Mouse (Mus musculus) MEL (cell line): ENCODE data around the gene Oscar. TPM values are rescaled to one million over a fixed set of nuclear protein-coding genes. Genes with fewer than 3 reads are reported as not detected.

Source experiments
- DNase-seq: peaks from one replicate; pipeline ENCODE4 v3.0.0; 2011; ENCODE audit warnings: low read depth, low spot score
- H3K27ac ChIP-seq: 2 replicates; pipeline ENCODE4 v1.5.1; 2012; ENCODE audit warnings: low read depth, mild to moderate bottlenecking, control low read depth, low read length, moderate library complexity; ENCODE audit not compliant: control insufficient read depth
- H3K27me3 ChIP-seq, 2 experiments: fragments of 150-350 bp in 1 of 2; sonication (generic) in 1 of 2; 2 replicates each; pipeline ENCODE4 v1.6.1; 2012; ENCODE audit warnings: low read length in 2 of 2, mild to moderate bottlenecking in 2 of 2, improper control_type of control experiment in 1 of 2, moderate library complexity in 1 of 2; ENCODE audit not compliant: insufficient read depth in 2 of 2, control insufficient read depth in 1 of 2
- H3K36me3 ChIP-seq, 2 experiments: 2 replicates each; pipeline ENCODE4 v1.6.1; 2012 to 2014; ENCODE audit warnings: low read length in 2 of 2, improper control_type of control experiment in 1 of 2, inconsistent platforms in 1 of 2, mild to moderate bottlenecking in 1 of 2; ENCODE audit not compliant: insufficient read depth in 2 of 2, control insufficient read depth in 1 of 2
- H3K4me1 ChIP-seq, 2 experiments: fragments of 150-350 bp in 1 of 2; sonication (generic) in 1 of 2; 2 replicates each; pipeline ENCODE4 v1.6.1; 2012; ENCODE audit warnings: low read length in 2 of 2, improper control_type of control experiment in 1 of 2, mild to moderate bottlenecking in 1 of 2; ENCODE audit not compliant: insufficient read depth in 2 of 2, control insufficient read depth in 1 of 2
- H3K4me3 ChIP-seq, 2 experiments: fragments of 150-350 bp in 1 of 2; sonication (generic) in 1 of 2; 2 replicates each; pipeline ENCODE4 v1.5.1; 2012; ENCODE audit warnings: low read depth in 2 of 2, low read length in 2 of 2, mild to moderate bottlenecking in 2 of 2, moderate library complexity in 2 of 2, control low read depth in 1 of 2, improper control_type of control experiment in 1 of 2; ENCODE audit not compliant: control insufficient read depth in 1 of 2, insufficient read depth in 1 of 2
- H3K79me2 ChIP-seq: 2 replicates; pipeline ENCODE4 v1.6.1; 2012; ENCODE audit warnings: mild to moderate bottlenecking, low read length, moderate library complexity; ENCODE audit not compliant: control insufficient read depth, poor library complexity, insufficient read depth
- H3K9ac ChIP-seq: 2 replicates; pipeline ENCODE4 v1.6.1; 2012; ENCODE audit warnings: low read depth, mild to moderate bottlenecking, control low read depth, low read length, moderate library complexity; ENCODE audit not compliant: control insufficient read depth, poor library complexity, severe bottlenecking
- H3K9me3 ChIP-seq: fragments of 150-350 bp; sonication (generic); replicated peaks from 2 replicates; pipeline ENCODE4 v1.6.1; 2012; ENCODE audit warnings: mild to moderate bottlenecking, low read length, improper control_type of control experiment, moderate library complexity; ENCODE audit not compliant: insufficient read depth
- CHD1 ChIP-seq: IDR thresholded peaks from 2 replicates; pipeline ENCODE4 v1.6.1; 2012; ENCODE audit warnings: low read depth, mild to moderate bottlenecking, inconsistent platforms, low read length, improper control_type of control experiment
- CTCF ChIP-seq, 3 experiments: IDR thresholded peaks in 2 of 3; conservative IDR thresholded peaks in 1 of 3; 2 replicates each; pipeline ENCODE4 v1.5.1; 2011 to 2012; ENCODE audit warnings: low read length in 3 of 3, low read depth in 2 of 3, mild to moderate bottlenecking in 2 of 3, improper control_type of control experiment in 1 of 3, inconsistent platforms in 1 of 3, mixed read lengths in 1 of 3, moderate library complexity in 1 of 3; ENCODE audit not compliant: control insufficient read depth in 1 of 3, insufficient read depth in 1 of 3, poor library complexity in 1 of 3, severe bottlenecking in 1 of 3
- ELF1 ChIP-seq: IDR thresholded peaks from 2 replicates; pipeline ENCODE4 v1.6.1; 2014; ENCODE audit warnings: low read depth, mild to moderate bottlenecking, inconsistent platforms, low read length, improper control_type of control experiment, moderate library complexity
- GATA1 ChIP-seq: IDR thresholded peaks from 2 replicates; pipeline ENCODE4 v1.6.1; 2011; ENCODE audit warnings: low read depth, low read length, improper control_type of control experiment
- JUND ChIP-seq: IDR thresholded peaks from 2 replicates; pipeline ENCODE4 v1.6.1; 2011; ENCODE audit warnings: low read depth, mild to moderate bottlenecking, improper control_type of control experiment, low read length
- MAZ ChIP-seq: IDR thresholded peaks from 2 replicates; pipeline ENCODE4 v1.6.1; 2012; ENCODE audit warnings: low read depth, mild to moderate bottlenecking, inconsistent platforms, low read length, improper control_type of control experiment
- MXI1 ChIP-seq: IDR thresholded peaks from 2 replicates; pipeline ENCODE4 v1.6.1; 2011; ENCODE audit warnings: mild to moderate bottlenecking, low read depth, low read length, improper control_type of control experiment
- MYB ChIP-seq: IDR thresholded peaks from 2 replicates; pipeline ENCODE4 v1.6.1; 2011; ENCODE audit warnings: mild to moderate bottlenecking, low read depth, low read length, improper control_type of control experiment
- MYC ChIP-seq: IDR thresholded peaks from 2 replicates; pipeline ENCODE4 v1.6.1; 2011; ENCODE audit warnings: low read depth, mild to moderate bottlenecking, low read length, improper control_type of control experiment, moderate library complexity
- NELFE ChIP-seq: IDR thresholded peaks from 2 replicates; pipeline ENCODE4 v1.6.1; 2011; ENCODE audit warnings: low read depth, low read length, improper control_type of control experiment
- POLR2A ChIP-seq, 2 experiments: IDR thresholded peaks; 2 replicates each; pipeline ENCODE4 v1.6.1; 2011 to 2012; ENCODE audit warnings: low read length in 2 of 2, mild to moderate bottlenecking in 2 of 2, control low read depth in 1 of 2, improper control_type of control experiment in 1 of 2, low read depth in 1 of 2, moderate library complexity in 1 of 2; ENCODE audit not compliant: control insufficient read depth in 1 of 2, insufficient read depth in 1 of 2, poor library complexity in 1 of 2
- POLR2AphosphoS5 ChIP-seq: IDR thresholded peaks from 2 replicates; pipeline ENCODE4 v1.6.1; 2012; ENCODE audit warnings: low read depth, borderline replicate concordance, mild to moderate bottlenecking, inconsistent platforms, low read length, moderate library complexity, mixed read lengths
- RCOR1 ChIP-seq: IDR thresholded peaks from 2 replicates; pipeline ENCODE4 v1.6.1; 2012; ENCODE audit warnings: low read depth, mild to moderate bottlenecking, inconsistent platforms, low read length, improper control_type of control experiment
- TAL1 ChIP-seq: IDR thresholded peaks from 2 replicates; pipeline ENCODE4 v1.6.1; 2012; ENCODE audit warnings: mild to moderate bottlenecking, inconsistent platforms, low read length, moderate library complexity, mixed read lengths
- TBP ChIP-seq: IDR thresholded peaks from 2 replicates; pipeline ENCODE4 v1.8.0; 2011; ENCODE audit warnings: low read depth, low read length, improper control_type of control experiment
- UBTF ChIP-seq: IDR thresholded peaks from 2 replicates; pipeline ENCODE4 v1.6.1; 2012; ENCODE audit warnings: low read depth, mild to moderate bottlenecking, inconsistent platforms, low read length, improper control_type of control experiment, moderate library complexity, borderline replicate concordance; ENCODE audit not compliant: insufficient read depth
- USF1 ChIP-seq: IDR thresholded peaks from 2 replicates; pipeline ENCODE4 v1.6.1; 2014; ENCODE audit warnings: low read depth, mild to moderate bottlenecking, inconsistent platforms, low read length, improper control_type of control experiment, moderate library complexity
- USF2 ChIP-seq, 2 experiments: IDR thresholded peaks; 2 replicates each; pipeline ENCODE4 v1.6.1; 2011 to 2012; ENCODE audit warnings: improper control_type of control experiment in 2 of 2, low read length in 2 of 2, borderline replicate concordance in 1 of 2, inconsistent platforms in 1 of 2, low read depth in 1 of 2, mild to moderate bottlenecking in 1 of 2; ENCODE audit not compliant: insufficient read depth in 1 of 2
- ZNF384 ChIP-seq: IDR thresholded peaks from 2 replicates; pipeline ENCODE4 v1.6.1; 2012; ENCODE audit warnings: low read depth, mild to moderate bottlenecking, inconsistent platforms, low read length, improper control_type of control experiment
- polyA plus RNA-seq, 2 experiments: library from polyadenylated mRNA; stranded (reverse) in 1 of 2; unstranded in 1 of 2; fragments of >175 nt in 1 of 2; fragments of >200 nt in 1 of 2; gene quantifications; 2 replicates each; pipeline versions ENCODE4 v1.2.1 to v1.2.4; 2012; ENCODE audit warnings: low replicate concordance in 2 of 2, low read depth in 1 of 2; ENCODE audit not compliant: insufficient read length in 2 of 2, insufficient read depth in 1 of 2, missing spikeins in 1 of 2
- total RNA-seq: library from RNA; depleted of rRNA; stranded (reverse); fragments of 300-350 nt; gene quantifications from 2 replicates; pipeline ENCODE4 v1.2.3, GENCODE M21; 2012

Oscar gene
- total and polyA plus RNA-seq, 3 experiments: not detected

- H3K36me3 ChIP-seq: peaks cover 4 to 37% of the 10 kb centered on the region in 2 experiments
- TF ChIP-seq MXI1: 0 out of 2 replicates have a peak, but pooled peaks have one; percentile 14
- TF ChIP-seq TBP: 0 out of 2 replicates have a peak, but pooled peaks have one; percentile 15
- TF ChIP-seq USF2 (IDR thresholded peaks at IDR 0.05; ENCODE audit: borderline replicate concordance in 1 of 2, insufficient read depth in 1 of 2, low read depth in 1 of 2, low read length in 2 of 2): no peak
Measured at GRCm38 (mm10) chr7:3646188-3646587, 30.2 kb upstream of the Oscar start.

GRCm38 (mm10) chr7:3645488-3646025, 29.6 kb upstream of the Oscar start:
- H3K9me3 ChIP-seq: no peaks in the 10 kb centered on the region
- peak overlapping the region; percentile 79 to 89 for H3K4me3 ChIP-seq
- peaks cover 4 to 37% of the 10 kb centered on the region in 2 experiments for H3K36me3 ChIP-seq
- no peak for DNase-seq
- TF ChIP-seq TAL1: no peak
- no peak for TF ChIP-seq MYB
- no peak for TF ChIP-seq JUND
- no peak for TF ChIP-seq GATA1
- no peak for TF ChIP-seq CTCF (IDR thresholded peaks at IDR 0.05 in 2 of 3, conservative IDR thresholded peaks at IDR 0.05 in 1 of 3; ENCODE audit: control insufficient read depth in 1 of 3, insufficient read depth in 1 of 3, low read depth in 2 of 3, low read length in 3 of 3, poor library complexity in 1 of 3, severe bottlenecking in 1 of 3)
- TF ChIP-seq MYC: 0 out of 2 replicates have a peak, but pooled peaks have one; percentile 31
- no peak for TF ChIP-seq TBP
- TF ChIP-seq NELFE: peak; percentile 64; the same call in 1 of the 2 replicates
- peak; percentile 76; the same call in 1 of the 2 replicates for TF ChIP-seq MAZ
- no peak for TF ChIP-seq POLR2AphosphoS5
- TF ChIP-seq ZNF384: peak; percentile 97; the same call in 1 of the 2 replicates
- no peak for TF ChIP-seq ELF1
- TF ChIP-seq USF1: no peak
- no peak for TF ChIP-seq RCOR1
- no peak for TF ChIP-seq UBTF
- TF ChIP-seq MXI1: no peak
- peak; percentile 63 to 70; a peak in 3 of 4 replicates for TF ChIP-seq POLR2A (IDR thresholded peaks at IDR 0.05; ENCODE audit: control insufficient read depth in 1 of 2, insufficient read depth in 1 of 2, low read depth in 1 of 2, low read length in 2 of 2, poor library complexity in 1 of 2)
- peak; percentile 40; the same call in 1 of the 2 replicates for TF ChIP-seq CHD1
- H3K4me1 ChIP-seq: peaks cover 3 to 36% of the 10 kb centered on the region in 2 experiments
- H3K27me3 ChIP-seq: no peaks in the 10 kb centered on the region
- peak overlapping the region; percentile 100 for H3K27ac ChIP-seq
- H3K79me2 ChIP-seq: peaks cover 40% of the 10 kb centered on the region
- peak overlapping the region; percentile 93 for H3K9ac ChIP-seq

More at GRCm38 (mm10) chr7:3646188-3646587, 30.2 kb upstream of the Oscar start:
- H3K27ac ChIP-seq: peak overlapping the region; percentile 100
- H3K9ac ChIP-seq: peak overlapping the region; percentile 93
- peak; percentile 59 for DNase-seq
- H3K79me2 ChIP-seq: peaks cover 41% of the 10 kb centered on the region
- no peaks in the 10 kb centered on the region for H3K9me3 ChIP-seq
- H3K27me3 ChIP-seq: no peaks in the 10 kb centered on the region
- peaks cover 3 to 36% of the 10 kb centered on the region in 2 experiments for H3K4me1 ChIP-seq
- peak overlapping the region; percentile 79 to 89 for H3K4me3 ChIP-seq
